Mouse (Mus musculus): Measurements from ENCODE around the gene BC051142. TPM values are rescaled to one million over a fixed set of nuclear protein-coding genes. Genes with fewer than 3 reads are reported as not detected.

The BC051142 gene
- polyA plus RNA-seq, 1 experiment from 2014 or later: not detected

GRCm38 (mm10) chr17:34398058-34398710 lies 436 bp upstream of the BC051142 start:
- Histone ChIP-seq H3K9me3 (replicated peaks) (no peaks in the 10 kb centered on the region), H3K9ac (no peak overlapping the region), H3K4me1 (replicated peaks) (0 out of 2 replicates have a peak, but pooled peaks cover 4% of the 10 kb centered on the region), H3K36me3 (replicated peaks) (no peaks in the 10 kb centered on the region), H3K4me2 (peak overlapping the region; percentile 74), H3K27me3 (peaks cover 23% of the 10 kb centered on the region), H3K27ac (replicated peaks) (no peak overlapping the region), H3K4me3 (replicated peaks) (peak overlapping the region; percentile 50)
- WGBS (ENCODE audit: insufficient replicate concordance): 8% methylated on average over 9 of the region's 9 CpGs
- no peak for ATAC-seq (ENCODE audit: insufficient read depth)

GRCm38 (mm10) chr17:34399394-34399715 lies 735 bp downstream of the BC051142 start:
- H3K4me3 ChIP-seq (replicated peaks): no peak overlapping the region

GRCm38 (mm10) chr17:34411117-34411516 lies 12.5 kb downstream of the BC051142 start:
- H3K27me3 ChIP-seq: 0 out of 2 replicates have a peak, but pooled peaks cover 3% of the 10 kb centered on the region
- 17% methylated on average over 6 of the region's 6 CpGs for WGBS (ENCODE audit: insufficient replicate concordance)

More at GRCm38 (mm10) chr17:34399394-34399715, 735 bp downstream of the BC051142 start:
- Histone ChIP-seq H3K9me3 (replicated peaks) (no peaks in the 10 kb centered on the region), H3K27me3 (peaks cover 23% of the 10 kb centered on the region), H3K36me3 (replicated peaks) (no peaks in the 10 kb centered on the region), H3K4me1 (replicated peaks) (0 out of 2 replicates have a peak, but pooled peaks cover 4% of the 10 kb centered on the region), H3K4me2 (peak overlapping the region; percentile 74; the same call in 1 of the 2 replicates), H3K9ac (no peak overlapping the region), H3K27ac (replicated peaks) (no peak overlapping the region)
- 47% methylated on average over 4 of the region's 4 CpGs for WGBS (ENCODE audit: insufficient replicate concordance)
- no peak for ATAC-seq (ENCODE audit: insufficient read depth)

GRCm38 (mm10) chr17:34420014-34420413 lies 21.4 kb downstream of the BC051142 start:
- no peak overlapping the region for H3K4me3 ChIP-seq (replicated peaks)
- no peak for ATAC-seq (ENCODE audit: insufficient read depth)
- H3K36me3 ChIP-seq (replicated peaks): no peaks in the 10 kb centered on the region
- no peaks in the 10 kb centered on the region for H3K4me1 ChIP-seq (replicated peaks)
- no peak overlapping the region for H3K27ac ChIP-seq (replicated peaks)
- no peak overlapping the region for H3K9ac ChIP-seq
- peaks cover 4% of the 10 kb centered on the region; the same call in 1 of the 2 replicates for H3K27me3 ChIP-seq
- WGBS (ENCODE audit: insufficient replicate concordance): 37% methylated on average over 7 of the region's 7 CpGs
- H3K9me3 ChIP-seq (replicated peaks): no peaks in the 10 kb centered on the region
- H3K4me2 ChIP-seq: no peak overlapping the region

More at GRCm38 (mm10) chr17:34411117-34411516, 12.5 kb downstream of the BC051142 start:
- Histone ChIP-seq H3K4me2 (no peak overlapping the region), H3K4me3 (replicated peaks) (no peak overlapping the region), H3K27ac (replicated peaks) (no peak overlapping the region), H3K9me3 (replicated peaks) (no peaks in the 10 kb centered on the region), H3K36me3 (replicated peaks) (no peaks in the 10 kb centered on the region), H3K9ac (no peak overlapping the region), H3K4me1 (replicated peaks) (no peaks in the 10 kb centered on the region)
- no peak for ATAC-seq (ENCODE audit: insufficient read depth)

GRCm38 (mm10) chr17:34427597-34427996 lies 29.0 kb downstream of the BC051142 start:
- no peak overlapping the region for H3K27ac ChIP-seq (replicated peaks)
- ATAC-seq (ENCODE audit: insufficient read depth): no peak

GRCm38 (mm10) chr17:34437120-34437519 lies 38.5 kb downstream of the BC051142 start:
- H3K4me3 ChIP-seq (replicated peaks): no peak overlapping the region
- H3K4me1 ChIP-seq (replicated peaks): no peaks in the 10 kb centered on the region
- no peaks in the 10 kb centered on the region for H3K9me3 ChIP-seq (replicated peaks)
- H3K4me2 ChIP-seq: no peak overlapping the region
- WGBS (ENCODE audit: insufficient replicate concordance): 28% methylated on average over 4 of the region's 4 CpGs
- 0 out of 2 replicates have a peak, but pooled peaks cover 6% of the 10 kb centered on the region for H3K27me3 ChIP-seq
- no peak overlapping the region for H3K27ac ChIP-seq (replicated peaks)
- ATAC-seq (ENCODE audit: insufficient read depth): no peak
- no peaks in the 10 kb centered on the region for H3K36me3 ChIP-seq (replicated peaks)
- no peak overlapping the region for H3K9ac ChIP-seq

More at GRCm38 (mm10) chr17:34427597-34427996, 29.0 kb downstream of the BC051142 start:
- H3K4me2 ChIP-seq: no peak overlapping the region
- H3K36me3 ChIP-seq (replicated peaks): no peaks in the 10 kb centered on the region
- no peak overlapping the region for H3K4me3 ChIP-seq (replicated peaks)
- no peak overlapping the region for H3K9ac ChIP-seq
- no peaks in the 10 kb centered on the region for H3K9me3 ChIP-seq (replicated peaks)
- H3K27me3 ChIP-seq: no peaks in the 10 kb centered on the region
- H3K4me1 ChIP-seq (replicated peaks): no peaks in the 10 kb centered on the region

- peak overlapping the region; percentile 53; the same call in 1 of the 2 replicates for H3K27ac ChIP-seq (replicated peaks)
- 13% methylated on average over 7 of the region's 7 CpGs for whole genome bisulfite sequencing (ENCODE audit: insufficient replicate concordance)
- no peaks in the 10 kb centered on the region for H3K4me1 ChIP-seq (replicated peaks)
- H3K4me3 ChIP-seq (replicated peaks): no peak overlapping the region
- no peaks in the 10 kb centered on the region for H3K9me3 ChIP-seq (replicated peaks)
- H3K36me3 ChIP-seq (replicated peaks): no peaks in the 10 kb centered on the region
- H3K27me3 ChIP-seq: 0 out of 2 replicates have a peak, but pooled peaks cover 6% of the 10 kb centered on the region
- no peak overlapping the region for H3K9ac ChIP-seq
- peak overlapping the region; percentile 15; the same call in 1 of the 2 replicates for H3K4me2 ChIP-seq
- no peak for ATAC-seq (ENCODE audit: insufficient read depth)
Observed at GRCm38 (mm10) chr17:34437606-34438005, 39.0 kb downstream of the BC051142 start.

- Histone ChIP-seq H3K9me3 (replicated peaks) (no peaks in the 10 kb centered on the region), H3K4me3 (replicated peaks) (no peak overlapping the region), H3K4me2 (no peak overlapping the region), H3K4me1 (replicated peaks) (no peaks in the 10 kb centered on the region), H3K36me3 (replicated peaks) (no peaks in the 10 kb centered on the region), H3K27me3 (0 out of 2 replicates have a peak, but pooled peaks cover 6% of the 10 kb centered on the region), H3K9ac (no peak overlapping the region), H3K27ac (replicated peaks) (no peak overlapping the region)
- no peak for ATAC-seq (ENCODE audit: insufficient read depth)
- 48% methylated on average over 1 of the region's 1 CpGs for WGBS (ENCODE audit: insufficient replicate concordance)
Observed at GRCm38 (mm10) chr17:34438588-34438987, 40.0 kb downstream of the BC051142 start.

GRCm38 (mm10) chr17:34439795-34440194 lies 41.2 kb downstream of the BC051142 start:
- Histone ChIP-seq H3K9ac (no peak overlapping the region), H3K27me3 (0 out of 2 replicates have a peak, but pooled peaks cover 6% of the 10 kb centered on the region), H3K4me2 (no peak overlapping the region), H3K36me3 (replicated peaks) (no peaks in the 10 kb centered on the region), H3K4me1 (replicated peaks) (no peaks in the 10 kb centered on the region), H3K9me3 (replicated peaks) (no peaks in the 10 kb centered on the region), H3K27ac (replicated peaks) (no peak overlapping the region), H3K4me3 (replicated peaks) (no peak overlapping the region)
- no peak for ATAC-seq (ENCODE audit: insufficient read depth)
- 22% methylated on average over 3 of the region's 3 CpGs for WGBS (ENCODE audit: insufficient replicate concordance)

- no peaks in the 10 kb centered on the region for H3K4me1 ChIP-seq (replicated peaks)
- H3K27ac ChIP-seq (replicated peaks): no peak overlapping the region
- H3K9me3 ChIP-seq (replicated peaks): no peaks in the 10 kb centered on the region
- H3K4me2 ChIP-seq: no peak overlapping the region
- H3K4me3 ChIP-seq (replicated peaks): no peak overlapping the region
- H3K9ac ChIP-seq: no peak overlapping the region
- no peak for ATAC-seq (ENCODE audit: insufficient read depth)
- WGBS (ENCODE audit: insufficient replicate concordance): 77% methylated on average over 7 of the region's 7 CpGs
- H3K27me3 ChIP-seq: no peaks in the 10 kb centered on the region
- H3K36me3 ChIP-seq (replicated peaks): no peaks in the 10 kb centered on the region
Observed at GRCm38 (mm10) chr17:34441990-34442389, 43.4 kb downstream of the BC051142 start.

- no peak overlapping the region for H3K27ac ChIP-seq (replicated peaks)
- peaks cover 7% of the 10 kb centered on the region; the same call in 1 of the 2 replicates for H3K4me1 ChIP-seq (replicated peaks)
- ATAC-seq (ENCODE audit: insufficient read depth): peak; percentile 67
- H3K9ac ChIP-seq: no peak overlapping the region
- no peaks in the 10 kb centered on the region for H3K9me3 ChIP-seq (replicated peaks)
- peak overlapping the region; percentile 42 for H3K4me2 ChIP-seq
- no peaks in the 10 kb centered on the region for H3K27me3 ChIP-seq
- H3K36me3 ChIP-seq (replicated peaks): no peaks in the 10 kb centered on the region
- 9% methylated on average over 6 of the region's 6 CpGs for WGBS (ENCODE audit: insufficient replicate concordance)
- no peak overlapping the region for H3K4me3 ChIP-seq (replicated peaks)
Observed at GRCm38 (mm10) chr17:34448473-34449041, 49.9 kb downstream of the BC051142 start.

Data from liver, embryonic 15.5 days (tissue).